Mouse (Mus musculus) embryonic facial prominence, embryonic 11.5 days (tissue): Measurements from ENCODE around the gene Pard3. TPM values are rescaled to one million over a fixed set of nuclear protein-coding genes. Genes with fewer than 3 reads are reported as not detected.

Experiments used
- ATAC-seq: fragments of 200-750 bp; cut with Nextera tagmentation; replicated peaks from 2 replicates; pipeline ENCODE4 v1.8.0; 2017; ENCODE audit warnings: low read depth; ENCODE audit not compliant: insufficient number of reproducible peaks, low FRiP score, low TSS enrichment
- DNase-seq: peaks from one replicate; pipeline ENCODE4 v3.0.0-alpha.2; 2015; ENCODE audit warnings: low spot score
- H3K27ac ChIP-seq: fragments of 300-500 bp; sonication (generic); replicated peaks from 2 replicates; pipeline ENCODE4 v1.5.1; 2014; ENCODE audit warnings: mild to moderate bottlenecking, low read depth, low read length, control low read depth
- H3K27me3 ChIP-seq: fragments of 300-500 bp; sonication (generic); 2 replicates; pipeline ENCODE4 v1.6.1; 2014; ENCODE audit warnings: mild to moderate bottlenecking, low read length, moderate library complexity, mixed read lengths; ENCODE audit not compliant: control insufficient read depth, insufficient read depth
- H3K36me3 ChIP-seq: fragments of 300-500 bp; sonication (generic); replicated peaks from 2 replicates; pipeline ENCODE4 v1.6.1; 2014; ENCODE audit warnings: low read depth, mild to moderate bottlenecking, low read length, moderate library complexity, mixed read lengths; ENCODE audit not compliant: control insufficient read depth, insufficient read depth
- H3K4me1 ChIP-seq: fragments of 300-500 bp; sonication (generic); 2 replicates; pipeline ENCODE4 v1.6.1; 2014; ENCODE audit warnings: low read length, mixed read lengths; ENCODE audit not compliant: control insufficient read depth, insufficient read depth
- H3K4me2 ChIP-seq: fragments of 300-500 bp; sonication (generic); 2 replicates; pipeline ENCODE4 v1.6.1; 2014; ENCODE audit warnings: low read depth, mild to moderate bottlenecking, control low read depth, low read length, moderate library complexity
- H3K4me3 ChIP-seq: fragments of 300-500 bp; sonication (generic); 2 replicates; pipeline ENCODE4 v1.5.1; 2014; ENCODE audit warnings: low read depth, low read length, control low read depth
- H3K9ac ChIP-seq: fragments of 300-500 bp; sonication (generic); replicated peaks from 2 replicates; pipeline ENCODE4 v1.6.1; 2014; ENCODE audit warnings: mild to moderate bottlenecking, control low read depth, low read length
- H3K9me3 ChIP-seq: fragments of 300-500 bp; sonication (generic); replicated peaks from 2 replicates; pipeline ENCODE4 v1.6.1; 2016; ENCODE audit warnings: mild to moderate bottlenecking, low read length, inconsistent platforms, mixed read lengths; ENCODE audit not compliant: control insufficient read depth
- WGBS: fragments of 180-500 bp; shearing (Covaris S2); extraction: QIAGEN DNeasy Blood & Tissue Kit; methylation state at CpG from one replicate; pipeline ENCODE4 v1.1.7; 2014; 5-methylcytosine and 5-hydroxymethylcytosine counted together
- polyA plus RNA-seq: library from polyadenylated mRNA; unstranded; fragments of >200 nt; fragmentation: Nextera tagmentation; extraction: Ambion mirVana; gene quantifications from 2 replicates; pipeline ENCODE4 v1.2.1, GENCODE M21; 2014

Pard3 gene
- polyA plus RNA-seq, 1 experiment from 2014 or later, result 34.5 TPM

DNA sequence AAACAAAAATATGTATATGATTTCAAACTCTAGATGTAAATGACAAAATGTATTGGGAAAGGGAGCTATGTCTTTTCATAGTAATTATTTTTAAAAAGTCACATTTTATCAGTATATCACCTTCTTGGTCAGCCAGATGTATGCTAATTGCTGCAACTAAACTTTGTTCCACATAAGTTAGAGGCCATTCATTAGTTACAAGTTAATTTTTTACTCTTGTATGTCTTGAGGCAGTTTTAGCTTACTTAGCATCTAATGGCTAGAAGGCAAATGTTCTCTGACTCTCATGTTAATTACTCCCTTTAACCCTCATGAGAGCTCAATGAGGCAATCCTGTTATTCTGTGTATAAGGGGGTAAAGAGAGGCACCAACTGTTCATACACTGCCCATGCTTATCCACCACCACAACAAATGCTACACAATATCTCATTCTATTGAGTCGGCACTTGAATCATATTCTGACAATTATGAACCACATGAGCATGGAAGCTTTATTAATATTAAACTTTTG is 282.3 kb downstream of the Pard3 start:
- no peak overlapping the region for H3K9ac ChIP-seq
- no peak for ATAC-seq
- no peak for DNase-seq
- H3K36me3 ChIP-seq, result no peaks in the 10 kb centered on the region
- H3K4me3 ChIP-seq, result no peak overlapping the region
- no peaks in the 10 kb centered on the region for H3K4me1 ChIP-seq
- H3K27me3 ChIP-seq, result no peaks in the 10 kb centered on the region
- H3K4me2 ChIP-seq, result no peak overlapping the region
- H3K9me3 ChIP-seq, result no peaks in the 10 kb centered on the region
- WGBS, result 98% methylated on average over 1 of the region's 1 CpGs
- H3K27ac ChIP-seq, result no peak overlapping the region

DNA sequence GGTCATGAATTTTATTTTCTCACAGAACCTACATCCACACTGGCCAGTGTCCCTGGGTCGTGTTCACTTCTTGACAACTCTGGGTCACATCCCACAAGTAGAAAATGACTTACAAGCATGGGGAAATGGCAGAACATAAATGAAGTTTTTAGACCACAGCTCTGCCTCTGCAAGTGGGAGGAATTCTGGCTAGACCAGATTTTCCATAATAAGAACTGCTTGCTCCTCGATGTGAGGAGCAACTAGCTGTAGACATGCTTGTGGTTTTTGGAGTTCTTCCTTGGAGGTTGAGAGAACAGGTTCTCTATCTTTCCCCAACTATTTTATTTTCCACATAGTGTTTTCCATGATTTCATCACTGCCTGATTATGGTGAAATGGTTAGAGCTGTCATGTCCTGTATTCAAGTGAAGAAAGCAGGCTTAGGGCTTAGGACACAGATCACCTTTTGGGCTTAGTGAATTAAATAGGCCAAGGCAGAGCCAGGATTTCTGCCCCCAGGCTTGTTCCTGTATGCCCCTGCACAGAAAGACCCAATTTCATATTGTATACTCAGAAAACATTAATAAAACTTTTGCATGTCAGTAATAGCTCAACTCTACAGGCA is 284.3 kb downstream of the Pard3 start:
- Histone ChIP-seq H3K4me3 (no peak overlapping the region), H3K36me3 (no peaks in the 10 kb centered on the region), H3K27ac (no peak overlapping the region), H3K27me3 (no peaks in the 10 kb centered on the region), H3K4me2 (no peak overlapping the region), H3K9me3 (no peaks in the 10 kb centered on the region), H3K4me1 (no peaks in the 10 kb centered on the region), H3K9ac (no peak overlapping the region)
- WGBS, result 86% methylated on average over 2 of the region's 2 CpGs
- no peak for DNase-seq
- no peak for ATAC-seq

DNA sequence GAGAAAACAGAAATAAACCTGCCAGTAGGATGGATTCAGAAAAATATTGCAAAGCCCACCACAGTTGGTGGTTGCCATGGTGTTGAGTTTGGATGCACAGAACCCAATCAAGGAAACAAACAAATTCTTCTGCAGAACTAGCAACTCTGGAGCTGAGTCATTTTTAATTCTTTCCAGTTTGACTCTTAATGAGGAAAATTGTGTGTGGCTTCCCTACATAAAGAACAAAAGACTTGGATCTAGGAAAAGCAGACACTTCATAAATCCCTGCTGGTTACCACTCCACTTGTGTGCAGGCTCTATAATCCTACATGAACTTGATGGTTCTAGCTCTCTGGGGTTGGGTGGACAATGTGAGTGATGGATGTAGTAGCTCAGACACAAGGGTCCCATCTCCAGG is 298.1 kb downstream of the Pard3 start:
- H3K9ac ChIP-seq, result no peak overlapping the region
- no peak overlapping the region for H3K4me3 ChIP-seq
- no peaks in the 10 kb centered on the region for H3K4me1 ChIP-seq
- no peaks in the 10 kb centered on the region for H3K36me3 ChIP-seq
- H3K4me2 ChIP-seq, result no peak overlapping the region
- H3K9me3 ChIP-seq, result no peaks in the 10 kb centered on the region
- H3K27ac ChIP-seq, result no peak overlapping the region
- ATAC-seq (no peak), DNase-seq (no peak)
- H3K27me3 ChIP-seq, result no peaks in the 10 kb centered on the region

DNA sequence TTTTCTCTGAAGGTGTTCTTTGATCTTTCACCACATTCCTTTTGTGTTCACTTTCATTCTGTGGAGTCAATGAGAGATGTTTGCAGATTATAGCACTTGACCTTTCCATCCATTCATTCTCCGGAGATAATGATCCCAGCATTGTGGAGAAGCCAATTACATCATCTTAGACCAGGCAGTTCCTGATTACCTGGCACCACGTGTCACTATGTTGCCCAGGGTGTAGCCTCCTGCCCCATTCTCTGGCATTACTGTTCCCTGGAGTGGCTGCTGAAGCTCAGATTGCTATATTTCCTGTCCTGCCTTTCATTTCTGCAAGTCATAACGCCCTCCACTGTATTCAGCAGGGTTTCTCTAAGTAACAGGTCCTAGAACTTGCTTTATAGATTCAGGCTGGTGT is 304.7 kb downstream of the Pard3 start:
- no peaks in the 10 kb centered on the region for H3K4me1 ChIP-seq
- no peaks in the 10 kb centered on the region for H3K27me3 ChIP-seq
- ATAC-seq (no peak), DNase-seq (no peak)
- no peak overlapping the region for H3K4me2 ChIP-seq
- H3K9ac ChIP-seq, result no peak overlapping the region
- H3K4me3 ChIP-seq, result no peak overlapping the region
- 68% methylated on average over 3 of the region's 3 CpGs for WGBS
- H3K9me3 ChIP-seq, result no peaks in the 10 kb centered on the region
- no peaks in the 10 kb centered on the region for H3K36me3 ChIP-seq
- no peak overlapping the region for H3K27ac ChIP-seq

DNA sequence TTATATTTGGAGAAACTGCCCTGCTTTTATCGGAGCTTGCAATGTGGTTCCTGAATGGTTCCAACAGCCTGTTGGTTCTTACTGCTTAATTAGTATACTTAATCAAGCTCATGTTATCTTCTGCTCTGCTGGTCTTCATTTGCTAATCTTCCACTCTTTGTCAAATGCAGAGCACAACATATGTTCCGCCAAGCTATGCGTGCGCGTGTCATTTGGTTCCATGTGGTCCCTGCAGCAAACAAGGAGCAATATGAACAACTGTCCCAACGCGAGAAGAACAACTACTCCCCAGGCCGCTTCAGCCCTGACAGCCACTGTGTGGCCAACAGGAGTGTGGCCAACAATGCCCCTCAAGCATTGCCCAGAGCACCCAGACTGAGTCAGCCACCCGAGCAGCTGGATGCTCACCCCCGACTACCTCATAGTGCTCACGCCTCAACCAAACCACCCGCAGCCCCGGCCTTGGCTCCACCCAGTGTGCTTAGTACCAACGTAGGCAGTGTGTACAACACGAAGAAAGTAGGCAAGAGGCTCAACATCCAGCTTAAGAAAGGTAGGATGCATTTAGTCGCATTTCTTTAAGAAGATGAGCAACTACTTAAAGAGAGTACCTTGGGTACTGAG is 307.7 kb downstream of the Pard3 start:
- no peak for ATAC-seq

DNA sequence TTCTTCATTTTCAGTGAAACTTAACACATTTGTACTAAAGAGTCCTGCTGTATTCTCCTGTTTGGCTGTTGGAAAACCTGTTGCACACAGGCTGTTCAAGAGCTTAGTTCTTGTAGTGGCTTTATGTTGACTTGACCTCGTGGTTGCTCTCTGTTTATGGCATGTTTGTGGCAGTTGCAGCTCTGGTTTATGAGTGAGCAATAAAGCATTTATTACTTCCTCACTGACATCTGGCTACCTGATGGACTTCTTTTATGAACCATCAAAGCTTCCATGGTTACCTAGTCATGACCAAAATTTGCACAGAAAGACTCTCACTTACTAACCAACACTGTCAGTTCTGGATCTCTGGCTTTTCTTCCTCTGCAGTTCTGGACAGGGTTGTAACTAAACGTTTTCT is 314.1 kb downstream of the Pard3 start:
- H3K4me2 ChIP-seq, result no peak overlapping the region
- no peak overlapping the region for H3K27ac ChIP-seq
- no peaks in the 10 kb centered on the region for H3K36me3 ChIP-seq
- no peaks in the 10 kb centered on the region for H3K4me1 ChIP-seq
- DNase-seq (no peak), ATAC-seq (no peak)
- WGBS, result 71% methylated on average over 2 of the region's 2 CpGs
- no peak overlapping the region for H3K9ac ChIP-seq
- H3K4me3 ChIP-seq, result no peak overlapping the region
- H3K9me3 ChIP-seq, result no peaks in the 10 kb centered on the region
- H3K27me3 ChIP-seq, result no peaks in the 10 kb centered on the region

More for the DNA sequence above, 307.7 kb downstream of the Pard3 start:
- WGBS, result 95% methylated on average over 16 of the region's 16 CpGs
- Histone ChIP-seq H3K9ac (no peak overlapping the region), H3K36me3 (no peaks in the 10 kb centered on the region), H3K27me3 (no peaks in the 10 kb centered on the region), H3K27ac (no peak overlapping the region), H3K4me1 (no peaks in the 10 kb centered on the region), H3K4me3 (no peak overlapping the region), H3K9me3 (no peaks in the 10 kb centered on the region), H3K4me2 (no peak overlapping the region)
- DNase-seq, result no peak

DNA sequence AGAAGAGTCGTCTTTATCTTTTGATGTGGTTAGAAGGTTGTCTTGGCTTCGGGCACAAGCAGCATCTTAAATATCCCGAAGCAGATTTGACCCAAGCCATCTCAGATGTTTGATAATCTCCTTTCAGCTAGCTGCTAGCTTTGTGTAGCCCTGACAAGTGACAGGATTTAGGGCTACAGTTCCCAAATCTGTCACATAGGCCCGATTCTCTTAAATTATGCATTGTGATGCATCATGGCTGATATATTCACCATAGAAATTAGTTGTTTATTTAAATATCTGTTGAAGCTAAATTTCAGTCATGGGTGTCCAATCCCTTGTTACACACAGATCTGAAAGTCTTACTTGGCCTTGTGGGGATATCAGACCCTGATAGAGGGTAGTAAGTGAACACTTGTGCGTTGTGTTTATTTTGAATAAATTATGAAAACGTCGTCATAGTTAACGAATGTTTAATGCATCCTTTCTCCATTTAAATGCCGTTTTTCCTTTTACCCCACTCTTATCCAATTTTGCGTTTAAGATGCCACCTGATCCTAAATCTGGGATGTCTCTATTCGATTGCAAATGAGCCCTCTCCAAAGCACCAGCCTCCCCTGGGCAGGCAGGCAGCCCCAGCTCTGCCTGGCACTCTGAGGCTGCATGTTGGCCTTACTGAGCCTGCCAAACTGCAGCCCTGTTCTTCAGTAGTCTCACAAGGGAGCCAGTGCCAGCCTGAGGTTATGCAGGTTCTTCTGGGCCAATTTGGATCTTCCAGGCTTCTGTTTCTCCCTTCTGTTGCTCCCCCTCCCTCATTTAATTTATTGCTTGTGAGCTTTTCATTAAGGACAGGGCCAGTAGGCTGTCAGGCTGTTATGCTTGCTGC is 315.5 kb downstream of the Pard3 start:
- 74% methylated on average over 11 of the region's 11 CpGs for WGBS
- H3K9ac ChIP-seq, result no peak overlapping the region
- H3K4me1 ChIP-seq, result no peaks in the 10 kb centered on the region
- H3K9me3 ChIP-seq, result no peaks in the 10 kb centered on the region
- DNase-seq, result no peak
- H3K27me3 ChIP-seq, result no peaks in the 10 kb centered on the region
- no peak overlapping the region for H3K4me3 ChIP-seq
- ATAC-seq, result no peak
- H3K36me3 ChIP-seq, result no peaks in the 10 kb centered on the region; the same call in 1 of the 2 replicates
- no peak overlapping the region for H3K27ac ChIP-seq
- no peak overlapping the region for H3K4me2 ChIP-seq

DNA sequence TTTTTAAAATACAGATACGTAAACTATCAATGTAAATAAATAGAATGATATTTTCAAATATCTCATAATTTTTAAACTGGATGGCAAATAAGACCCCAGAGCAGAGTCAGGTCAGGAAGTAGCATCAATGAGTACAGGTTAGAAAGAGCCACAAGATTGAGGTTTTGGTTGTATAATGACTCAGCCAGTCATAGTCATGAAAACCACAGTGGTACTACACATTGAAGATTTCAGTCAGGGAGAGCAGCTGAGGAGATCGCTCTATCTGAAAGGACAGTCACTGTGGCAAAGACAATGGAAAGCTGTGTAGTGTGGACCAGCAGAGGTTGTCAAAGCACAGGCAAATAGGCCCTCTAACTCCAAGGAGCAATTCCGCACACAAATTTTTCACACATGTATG is 317.6 kb downstream of the Pard3 start:
- 95% methylated on average over 3 of the region's 3 CpGs for WGBS

More for the DNA sequence above, 317.6 kb downstream of the Pard3 start:
- Histone ChIP-seq H3K36me3 (no peaks in the 10 kb centered on the region; the same call in 1 of the 2 replicates), H3K4me3 (no peak overlapping the region), H3K27ac (no peak overlapping the region), H3K9me3 (no peaks in the 10 kb centered on the region), H3K9ac (no peak overlapping the region), H3K27me3 (no peaks in the 10 kb centered on the region), H3K4me2 (no peak overlapping the region), H3K4me1 (no peaks in the 10 kb centered on the region)
- DNase-seq (no peak), ATAC-seq (no peak)
